Mouse (Mus musculus) liver, embryonic 14.5 days (tissue): ENCODE data around the gene Spata32. TPM values are rescaled to one million over a fixed set of nuclear protein-coding genes. Genes with fewer than 3 reads are reported as not detected.

Source experiments
- ATAC-seq: fragments of 200-750 bp; cut with Nextera tagmentation; 2 replicates; pipeline ENCODE4 v1.8.0; 2017; ENCODE audit warnings: moderate number of reproducible peaks, mild to moderate bottlenecking, moderate library complexity; ENCODE audit not compliant: insufficient read depth
- DNase-seq, 3 experiments: peaks; one replicate each; pipeline ENCODE4 v3.0.0-alpha.2; 2012 to 2013; ENCODE audit warnings: low read depth in 3 of 3, low spot score in 3 of 3
- H3K27ac ChIP-seq: fragments of 300-500 bp; sonication (generic); 2 replicates; pipeline ENCODE4 v1.5.1; 2014; ENCODE audit warnings: moderate library complexity, mild to moderate bottlenecking, control low read depth, inconsistent platforms
- H3K27me3 ChIP-seq: fragments of 300-500 bp; sonication (generic); 2 replicates; pipeline ENCODE4 v1.6.1; 2014; ENCODE audit warnings: mild to moderate bottlenecking, low read length, moderate library complexity; ENCODE audit not compliant: control insufficient read depth, insufficient read depth
- H3K36me3 ChIP-seq: fragments of 300-500 bp; sonication (generic); replicated peaks from 2 replicates; pipeline ENCODE4 v1.6.1; 2014; ENCODE audit warnings: low read depth; ENCODE audit not compliant: control insufficient read depth, insufficient read depth
- H3K4me1 ChIP-seq, 2 experiments: fragments of 200-500 bp in 1 of 2; fragments of 300-500 bp in 1 of 2; sonication (generic) in 1 of 2; replicated peaks; 2 replicates each; pipeline ENCODE4 v1.6.1; 2012 to 2014; ENCODE audit warnings: antibody characterized with exemption in 1 of 2, inconsistent platforms in 1 of 2, low read length in 1 of 2; ENCODE audit not compliant: control insufficient read depth in 2 of 2, insufficient read depth in 2 of 2
- H3K4me2 ChIP-seq: fragments of 300-500 bp; sonication (generic); 2 replicates; pipeline ENCODE4 v1.6.1; 2014; ENCODE audit warnings: low read depth, mild to moderate bottlenecking, control low read depth, moderate library complexity
- H3K4me3 ChIP-seq, 2 experiments: fragments of 200-500 bp in 1 of 2; fragments of 300-500 bp in 1 of 2; sonication (generic) in 1 of 2; 2 replicates each; pipeline ENCODE4 v1.5.1; 2012 to 2014; ENCODE audit warnings: low read depth in 2 of 2, low read length in 2 of 2, mild to moderate bottlenecking in 2 of 2, control low read depth in 1 of 2, inconsistent platforms in 1 of 2, moderate library complexity in 1 of 2; ENCODE audit not compliant: insufficient read depth in 1 of 2
- H3K9ac ChIP-seq: fragments of 300-500 bp; sonication (generic); replicated peaks from 2 replicates; pipeline ENCODE4 v1.6.1; 2014; ENCODE audit warnings: mild to moderate bottlenecking, control low read depth, moderate library complexity
- H3K9me3 ChIP-seq: fragments of 300-500 bp; sonication (generic); 2 replicates; pipeline ENCODE4 v1.6.1; 2016; ENCODE audit warnings: low read length, mixed read lengths; ENCODE audit not compliant: control insufficient read depth
- CTCF ChIP-seq: IDR thresholded peaks from 2 replicates; pipeline ENCODE4 v1.5.1; 2016; ENCODE audit warnings: antibody characterized with exemption, low read depth, control low read depth
- EP300 ChIP-seq: IDR thresholded peaks from 2 replicates; pipeline ENCODE4 v1.6.1; 2016; ENCODE audit warnings: antibody characterized with exemption, low read depth
- WGBS: fragments of 180-500 bp; shearing (Covaris S2); extraction: QIAGEN DNeasy Blood & Tissue Kit; methylation state at CpG from one replicate; pipeline ENCODE4 v1.1.7; 2014; ENCODE audit not compliant: insufficient replicate concordance; 5-methylcytosine and 5-hydroxymethylcytosine counted together
- polyA plus RNA-seq, 2 experiments: library from polyadenylated mRNA; depleted of rRNA in 1 of 2; stranded (reverse) in 1 of 2; unstranded in 1 of 2; fragments of >200 nt; fragmentation: Nextera tagmentation in 1 of 2; extraction: Ambion mirVana in 1 of 2; gene quantifications; 2 replicates each; pipeline versions ENCODE4 v1.2.1 to v1.2.3; 2012 to 2014

Spata32 gene
- polyA plus RNA-seq, 2 experiments = not detected

- Histone ChIP-seq H3K36me3 (no peaks in the 10 kb centered on the region), H3K27ac (no peak overlapping the region), H3K4me1 (peaks cover 0 to 2% of the 10 kb centered on the region in 2 experiments; a peak in 1 of 4 replicates), H3K9ac (no peak overlapping the region; the same call in 1 of the 2 replicates), H3K4me3 (no peak overlapping the region), H3K4me2 (no peak overlapping the region), H3K9me3 (no peaks in the 10 kb centered on the region), H3K27me3 (no peaks in the 10 kb centered on the region)
- TF ChIP-seq CTCF = no peak
- TF ChIP-seq EP300 = no peak
- DNase-seq (no peak), ATAC-seq (no peak)
- 62% methylated on average over 12 of the region's 12 CpGs for WGBS
Observed at GRCm38 (mm10) chr11:103260515-103261192, 42.4 kb upstream of the Spata32 start.

GRCm38 (mm10) chr11:103260034-103260433 is 41.8 kb upstream of the Spata32 start:
- Histone ChIP-seq H3K9ac (no peak overlapping the region), H3K4me2 (no peak overlapping the region), H3K4me3 (no peak overlapping the region), H3K9me3 (no peaks in the 10 kb centered on the region), H3K4me1 (peaks cover 0 to 2% of the 10 kb centered on the region in 2 experiments; a peak in 1 of 4 replicates), H3K27ac (no peak overlapping the region), H3K36me3 (no peaks in the 10 kb centered on the region), H3K27me3 (no peaks in the 10 kb centered on the region)
- DNase-seq (no peak), ATAC-seq (no peak)
- WGBS = 74% methylated on average over 5 of the region's 5 CpGs
- TF ChIP-seq CTCF = no peak
- no peak for TF ChIP-seq EP300

GRCm38 (mm10) chr11:103257938-103258481 is 39.8 kb upstream of the Spata32 start:
- TF ChIP-seq CTCF = no peak
- no peak for TF ChIP-seq EP300
- ATAC-seq = no peak
- Histone ChIP-seq H3K4me2 (no peak overlapping the region), H3K27me3 (no peaks in the 10 kb centered on the region), H3K9ac (no peak overlapping the region), H3K4me3 (no peak overlapping the region), H3K9me3 (no peaks in the 10 kb centered on the region), H3K27ac (no peak overlapping the region), H3K36me3 (no peaks in the 10 kb centered on the region), H3K4me1 (peaks cover 0 to 2% of the 10 kb centered on the region in 2 experiments; a peak in 1 of 4 replicates)
- no peak for DNase-seq
- WGBS = 32% methylated on average over 4 of the region's 4 CpGs

- TF ChIP-seq CTCF (no peak), EP300 (no peak)
- WGBS = 46% methylated on average over 5 of the region's 5 CpGs
- Histone ChIP-seq H3K27me3 (no peaks in the 10 kb centered on the region), H3K9ac (no peak overlapping the region), H3K27ac (no peak overlapping the region), H3K4me1 (peaks cover 0 to 2% of the 10 kb centered on the region in 2 experiments; a peak in 1 of 4 replicates), H3K4me2 (no peak overlapping the region), H3K4me3 (no peak overlapping the region), H3K36me3 (no peaks in the 10 kb centered on the region), H3K9me3 (no peaks in the 10 kb centered on the region)
- DNase-seq (no peak), ATAC-seq (no peak)
Observed at GRCm38 (mm10) chr11:103253605-103254004, 35.4 kb upstream of the Spata32 start.

GRCm38 (mm10) chr11:103252380-103252779 is 34.1 kb upstream of the Spata32 start:
- Histone ChIP-seq H3K36me3 (no peaks in the 10 kb centered on the region), H3K9me3 (no peaks in the 10 kb centered on the region), H3K4me1 (no peaks in the 10 kb centered on the region; a peak in 1 of 4 replicates), H3K4me3 (no peak overlapping the region), H3K9ac (no peak overlapping the region), H3K4me2 (no peak overlapping the region), H3K27ac (no peak overlapping the region), H3K27me3 (no peaks in the 10 kb centered on the region)
- no peak for DNase-seq
- no peak for ATAC-seq
- TF ChIP-seq EP300 (no peak), CTCF (no peak)
- WGBS = 61% methylated on average over 5 of the region's 5 CpGs
